Mouse (Mus musculus) limb, embryonic 10.5 days (tissue): ENCODE measurements around the gene Micu1. TPM values are rescaled to one million over a fixed set of nuclear protein-coding genes. Genes with fewer than 3 reads are reported as not detected.

ENCODE experiments used
- DNase-seq: peaks from one replicate; pipeline ENCODE4 v3.0.0-alpha.2; 2017; ENCODE audit warnings: low spot score
- H3K27ac ChIP-seq: fragments of 300-500 bp; sonication (generic); 2 replicates; pipeline ENCODE4 v1.5.1; 2016; ENCODE audit warnings: mild to moderate bottlenecking
- H3K27me3 ChIP-seq: fragments of 300-500 bp; sonication (generic); 2 replicates; pipeline ENCODE4 v1.6.1; 2016; ENCODE audit warnings: low read depth, mild to moderate bottlenecking; ENCODE audit not compliant: poor library complexity, severe bottlenecking
- H3K36me3 ChIP-seq: fragments of 300-500 bp; sonication (generic); 2 replicates; pipeline ENCODE4 v1.6.1; 2016; ENCODE audit warnings: mild to moderate bottlenecking, moderate library complexity
- H3K4me1 ChIP-seq: fragments of 300-500 bp; sonication (generic); 2 replicates; pipeline ENCODE4 v1.6.1; 2016
- H3K4me3 ChIP-seq: fragments of 300-500 bp; sonication (generic); 2 replicates; pipeline ENCODE4 v1.5.1; 2016; ENCODE audit warnings: mild to moderate bottlenecking, moderate library complexity
- H3K9me3 ChIP-seq: fragments of 300-500 bp; sonication (generic); replicated peaks from 2 replicates; pipeline ENCODE4 v1.6.1; 2016; ENCODE audit warnings: mild to moderate bottlenecking
- WGBS: fragments of 180-500 bp; shearing (Covaris S2); methylation state at CpG from one replicate; pipeline ENCODE4 v1.1.7; 2016; 5-methylcytosine and 5-hydroxymethylcytosine counted together
- polyA plus RNA-seq: library from polyadenylated mRNA; unstranded; fragments of >200 nt; fragmentation: Nextera tagmentation; extraction: Ambion mirVana; gene quantifications from 2 replicates; pipeline ENCODE4 v1.2.1, GENCODE M21; 2016

Gene Micu1
- polyA plus RNA-seq, 1 experiment from 2014 or later = 52.4 TPM

- Histone ChIP-seq H3K27me3 (no peaks in the 10 kb centered on the region), H3K36me3 (peaks cover 28% of the 10 kb centered on the region), H3K4me3 (no peak overlapping the region), H3K27ac (no peak overlapping the region), H3K4me1 (peaks cover 22% of the 10 kb centered on the region), H3K9me3 (no peaks in the 10 kb centered on the region)
- no peak for DNase-seq
- WGBS = 78% methylated on average over 11 of the region's 11 CpGs
Measured at GRCm38 (mm10) chr10:59787140-59787800, 85.0 kb downstream of the Micu1 start.

- DNase-seq = no peak
- WGBS = 79% methylated on average over 8 of the region's 8 CpGs
- no peak overlapping the region for H3K4me3 ChIP-seq
Measured at GRCm38 (mm10) chr10:59787870-59788269, 85.6 kb downstream of the Micu1 start.

GRCm38 (mm10) chr10:59790291-59790929, 88.1 kb downstream of the Micu1 start:
- H3K9me3 ChIP-seq = no peaks in the 10 kb centered on the region
- 82% methylated on average over 11 of the region's 11 CpGs for WGBS
- H3K4me1 ChIP-seq = peaks cover 8% of the 10 kb centered on the region
- no peaks in the 10 kb centered on the region for H3K27me3 ChIP-seq
- peaks cover 29% of the 10 kb centered on the region for H3K36me3 ChIP-seq
- H3K4me3 ChIP-seq = no peak overlapping the region
- DNase-seq = no peak
- H3K27ac ChIP-seq = no peak overlapping the region

More at GRCm38 (mm10) chr10:59787870-59788269, 85.6 kb downstream of the Micu1 start:
- H3K9me3 ChIP-seq = no peaks in the 10 kb centered on the region
- peaks cover 22% of the 10 kb centered on the region for H3K4me1 ChIP-seq
- no peak overlapping the region for H3K27ac ChIP-seq
- H3K27me3 ChIP-seq = no peaks in the 10 kb centered on the region
- H3K36me3 ChIP-seq = peaks cover 29% of the 10 kb centered on the region

- no peak for DNase-seq
- H3K4me3 ChIP-seq = no peak overlapping the region
- H3K4me1 ChIP-seq = no peaks in the 10 kb centered on the region
- 91% methylated on average over 5 of the region's 5 CpGs for WGBS
- H3K27me3 ChIP-seq = no peaks in the 10 kb centered on the region
- H3K27ac ChIP-seq = no peak overlapping the region
- H3K36me3 ChIP-seq = peaks cover 36% of the 10 kb centered on the region
- H3K9me3 ChIP-seq = no peaks in the 10 kb centered on the region
Measured at GRCm38 (mm10) chr10:59791896-59792295, 89.6 kb downstream of the Micu1 start.

GRCm38 (mm10) chr10:59792575-59793176, 90.4 kb downstream of the Micu1 start:
- DNase-seq = no peak
- WGBS = 94% methylated on average over 9 of the region's 9 CpGs
- no peak overlapping the region for H3K27ac ChIP-seq
- no peaks in the 10 kb centered on the region for H3K27me3 ChIP-seq
- no peak overlapping the region for H3K4me3 ChIP-seq
- no peaks in the 10 kb centered on the region for H3K9me3 ChIP-seq
- peaks cover 36% of the 10 kb centered on the region for H3K36me3 ChIP-seq
- no peaks in the 10 kb centered on the region for H3K4me1 ChIP-seq

GRCm38 (mm10) chr10:59793454-59793853, 91.2 kb downstream of the Micu1 start:
- no peaks in the 10 kb centered on the region for H3K4me1 ChIP-seq
- no peak overlapping the region for H3K4me3 ChIP-seq
- no peak for DNase-seq
- 76% methylated on average over 3 of the region's 3 CpGs for WGBS
- peaks cover 34% of the 10 kb centered on the region for H3K36me3 ChIP-seq
- no peak overlapping the region for H3K27ac ChIP-seq
- no peaks in the 10 kb centered on the region for H3K9me3 ChIP-seq
- no peaks in the 10 kb centered on the region for H3K27me3 ChIP-seq

GRCm38 (mm10) chr10:59795085-59795484, 92.8 kb downstream of the Micu1 start:
- H3K36me3 ChIP-seq = peaks cover 22% of the 10 kb centered on the region
- no peaks in the 10 kb centered on the region for H3K4me1 ChIP-seq
- H3K4me3 ChIP-seq = no peak overlapping the region
- H3K27ac ChIP-seq = no peak overlapping the region
- no peak for DNase-seq
- 83% methylated on average over 7 of the region's 7 CpGs for WGBS
- no peaks in the 10 kb centered on the region for H3K9me3 ChIP-seq
- no peaks in the 10 kb centered on the region for H3K27me3 ChIP-seq

GRCm38 (mm10) chr10:59795902-59796301, 93.6 kb downstream of the Micu1 start:
- H3K27me3 ChIP-seq = no peaks in the 10 kb centered on the region
- no peak overlapping the region for H3K4me3 ChIP-seq
- WGBS = 91% methylated on average over 4 of the region's 4 CpGs
- no peaks in the 10 kb centered on the region for H3K4me1 ChIP-seq
- no peaks in the 10 kb centered on the region for H3K9me3 ChIP-seq
- no peak overlapping the region for H3K27ac ChIP-seq
- peaks cover 16% of the 10 kb centered on the region for H3K36me3 ChIP-seq
- no peak for DNase-seq

- Histone ChIP-seq H3K9me3 (no peaks in the 10 kb centered on the region), H3K36me3 (peaks cover 7% of the 10 kb centered on the region), H3K27me3 (no peaks in the 10 kb centered on the region), H3K27ac (no peak overlapping the region), H3K4me1 (no peaks in the 10 kb centered on the region), H3K4me3 (no peak overlapping the region)
- no peak for DNase-seq
- 85% methylated on average over 3 of the region's 3 CpGs for WGBS
Measured at GRCm38 (mm10) chr10:59798371-59798770, 96.1 kb downstream of the Micu1 start.

GRCm38 (mm10) chr10:59799303-59800044, 97.2 kb downstream of the Micu1 start:
- H3K27ac ChIP-seq = peak overlapping the region; percentile 14; the same call in 1 of the 2 replicates
- H3K27me3 ChIP-seq = no peaks in the 10 kb centered on the region
- H3K4me1 ChIP-seq = no peaks in the 10 kb centered on the region
- 77% methylated on average over 13 of the region's 13 CpGs for WGBS
- no peaks in the 10 kb centered on the region for H3K9me3 ChIP-seq
- peaks cover 7% of the 10 kb centered on the region for H3K36me3 ChIP-seq
- H3K4me3 ChIP-seq = no peak overlapping the region
- DNase-seq = no peak

- Histone ChIP-seq H3K4me1 (no peaks in the 10 kb centered on the region), H3K36me3 (peaks cover 11% of the 10 kb centered on the region)
Measured at GRCm38 (mm10) chr10:59800159-59800558, 97.9 kb downstream of the Micu1 start.

GRCm38 (mm10) chr10:59800826-59801501, 98.7 kb downstream of the Micu1 start:
- WGBS = 90% methylated on average over 12 of the region's 12 CpGs
- Histone ChIP-seq H3K9me3 (no peaks in the 10 kb centered on the region), H3K4me1 (no peaks in the 10 kb centered on the region), H3K36me3 (peaks cover 10% of the 10 kb centered on the region), H3K4me3 (no peak overlapping the region), H3K27me3 (no peaks in the 10 kb centered on the region), H3K27ac (no peak overlapping the region)
- no peak for DNase-seq

More at GRCm38 (mm10) chr10:59800159-59800558, 97.9 kb downstream of the Micu1 start:
- no peak for DNase-seq
- Histone ChIP-seq H3K27me3 (no peaks in the 10 kb centered on the region), H3K27ac (no peak overlapping the region), H3K4me3 (no peak overlapping the region), H3K9me3 (no peaks in the 10 kb centered on the region)
- 65% methylated on average over 10 of the region's 10 CpGs for WGBS
